Mouse (Mus musculus): ENCODE data around the gene Rock2.

Gene Rock2

DNA sequence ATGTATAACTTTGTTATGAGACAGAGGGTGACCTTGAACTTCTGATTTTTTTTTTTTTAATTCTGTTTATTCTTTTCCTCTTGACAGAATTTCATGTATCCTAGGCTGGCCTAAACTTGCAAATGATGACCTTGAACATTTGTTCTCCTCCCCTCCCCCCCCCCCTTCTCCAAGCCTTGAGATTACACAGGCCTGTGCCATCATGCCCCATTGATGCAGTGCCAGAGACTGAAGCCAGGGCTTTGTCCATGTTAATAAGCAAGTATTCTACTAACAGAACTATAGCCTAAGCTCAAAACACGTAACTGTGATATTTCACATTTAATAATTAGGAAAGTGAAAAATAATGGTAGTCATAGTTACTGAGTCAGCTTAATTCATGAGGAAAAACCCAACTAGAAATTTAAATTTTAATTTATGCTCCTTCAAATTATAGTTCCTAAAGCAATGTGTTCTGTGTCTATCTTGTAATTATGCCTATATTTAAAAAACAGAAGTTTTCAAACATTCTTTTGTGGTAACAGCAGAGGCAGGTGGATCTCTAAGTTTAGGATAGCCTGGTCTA lies 12.7 kb downstream of the Rock2 start:
- no peak for TF ChIP-seq GATA4 (IDR thresholded peaks at IDR 0.05; ENCODE audit: insufficient replicate concordance, low read length)

DNA sequence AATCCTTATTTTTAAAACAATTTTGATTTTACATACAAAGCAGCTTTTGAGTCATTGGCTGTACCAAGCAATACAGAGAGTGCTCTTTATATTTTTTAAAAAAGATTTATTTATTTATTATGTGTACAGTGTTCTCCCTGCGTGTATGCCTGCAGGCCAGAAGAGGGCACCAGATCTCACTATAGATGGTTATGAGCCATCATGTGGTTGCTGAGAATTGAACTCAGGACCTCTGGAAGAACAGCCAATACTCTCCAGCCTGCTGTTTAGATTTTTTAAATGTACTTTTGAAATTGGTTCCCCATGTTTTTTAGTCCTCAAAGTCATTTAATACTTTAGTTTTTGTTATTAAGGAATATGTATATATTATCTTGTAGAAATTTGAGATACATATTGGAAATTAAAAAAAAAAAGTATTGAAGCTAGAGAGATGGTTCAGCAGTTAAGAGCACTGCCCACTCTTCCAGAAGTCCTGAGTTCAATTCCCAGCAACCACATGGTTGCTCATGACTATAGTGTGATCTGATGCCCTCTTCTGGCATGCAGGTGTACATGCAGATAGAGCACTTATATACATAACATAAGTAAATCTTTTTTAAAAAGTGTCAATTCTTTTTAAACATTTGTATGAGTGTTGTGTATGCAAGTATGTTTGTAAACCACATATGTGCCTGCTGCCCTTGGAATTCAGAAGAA lies 13.4 kb downstream of the Rock2 start:
- no peak for TF ChIP-seq GATA4 (IDR thresholded peaks at IDR 0.05; ENCODE audit: insufficient replicate concordance, low read length)

DNA sequence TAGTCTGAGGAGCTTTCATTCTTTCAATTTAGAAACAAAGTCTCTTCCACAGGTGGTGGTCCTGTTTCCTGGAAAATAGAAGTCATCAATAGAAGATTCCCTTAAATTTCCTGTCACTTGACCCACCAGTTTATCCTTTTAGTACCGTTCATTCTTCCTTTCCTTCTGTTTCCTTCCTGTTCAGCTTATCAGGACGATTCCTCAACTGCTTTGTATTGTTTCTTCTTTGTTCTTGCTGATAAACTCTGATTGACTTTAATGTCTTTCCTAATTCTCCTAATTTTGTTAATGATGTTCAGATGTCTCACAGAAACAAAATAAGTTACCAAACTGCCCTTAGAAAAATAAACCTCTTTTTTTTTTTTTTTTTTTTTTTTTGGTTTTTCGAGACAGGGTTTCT lies 16.8 kb downstream of the Rock2 start:
- no peak for TF ChIP-seq GATA4 (IDR thresholded peaks at IDR 0.05; ENCODE audit: insufficient replicate concordance, low read length)

DNA sequence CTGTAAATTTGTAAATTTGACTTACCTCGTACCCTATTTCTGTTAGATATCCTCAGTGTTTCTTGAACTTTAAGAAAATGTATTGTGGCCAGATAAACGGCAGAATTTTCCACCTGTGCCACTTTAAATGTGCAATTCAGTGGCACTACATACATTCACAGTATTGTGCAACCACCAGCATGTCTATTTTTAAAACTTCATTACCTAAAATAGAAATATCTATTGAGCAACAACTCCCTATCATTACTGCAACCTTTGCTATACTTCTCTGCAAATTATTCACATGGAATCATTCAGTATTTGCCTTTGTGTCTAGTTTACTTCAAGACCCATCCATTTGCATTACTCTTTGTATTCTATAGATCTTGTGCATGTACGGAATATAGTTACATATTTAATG lies 17.9 kb downstream of the Rock2 start:
- no peak for TF ChIP-seq GATA4 (IDR thresholded peaks at IDR 0.05; ENCODE audit: insufficient replicate concordance, low read length)

DNA sequence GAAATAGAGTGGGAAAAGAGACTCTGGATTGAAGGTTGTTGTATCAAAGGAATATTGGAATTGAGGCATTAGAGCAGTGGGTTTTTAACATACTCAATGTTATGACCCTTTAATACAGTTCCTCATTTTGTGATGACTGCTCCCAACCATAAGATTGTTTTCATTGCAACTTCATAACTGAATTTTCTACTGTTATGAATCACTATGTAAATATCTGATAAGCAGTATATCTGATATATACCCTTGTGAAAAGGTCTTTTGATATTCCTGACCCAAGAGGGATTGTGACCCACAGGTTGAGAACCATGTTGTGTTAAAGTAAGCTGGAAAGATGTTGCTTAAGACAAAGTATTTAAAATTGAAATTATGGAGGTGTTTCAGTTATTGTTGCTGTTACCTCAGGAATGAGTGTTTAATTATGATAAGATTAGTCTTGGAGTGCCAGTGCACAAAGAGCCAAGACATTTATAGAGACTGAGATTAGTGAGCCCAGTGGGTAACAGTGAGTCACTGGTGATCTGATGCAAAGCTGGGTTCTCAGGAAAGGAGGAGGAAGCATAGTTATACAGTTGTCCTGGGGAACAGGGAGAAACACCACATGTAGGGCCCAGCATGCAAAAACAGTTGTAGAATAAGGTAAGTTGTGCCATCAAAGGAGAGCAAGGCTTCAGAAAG lies 25.6 kb downstream of the Rock2 start:
- TF ChIP-seq GATA4 (IDR thresholded peaks at IDR 0.05; ENCODE audit: insufficient replicate concordance, low read length): no peak

DNA sequence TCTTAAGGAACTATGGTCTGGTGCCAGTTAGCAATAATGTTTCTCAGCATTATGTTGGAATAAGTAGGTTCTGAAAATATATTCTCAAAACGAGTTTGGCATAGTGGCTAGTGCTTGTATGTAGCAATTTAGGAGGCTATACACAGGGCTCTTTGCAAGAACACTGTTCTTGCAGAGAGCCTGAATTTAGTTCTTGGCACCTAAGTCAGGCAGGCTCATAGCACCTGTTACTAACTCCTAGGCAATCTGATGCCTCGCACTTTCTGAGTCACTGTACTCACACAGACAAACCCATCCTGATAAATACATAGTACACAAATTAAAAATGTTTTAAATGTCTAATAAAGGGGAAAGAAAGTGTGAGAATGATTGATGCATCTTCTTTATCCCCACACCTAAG lies 33.2 kb downstream of the Rock2 start:
- TF ChIP-seq GATA4 (IDR thresholded peaks at IDR 0.05; ENCODE audit: insufficient replicate concordance, low read length): no peak

DNA sequence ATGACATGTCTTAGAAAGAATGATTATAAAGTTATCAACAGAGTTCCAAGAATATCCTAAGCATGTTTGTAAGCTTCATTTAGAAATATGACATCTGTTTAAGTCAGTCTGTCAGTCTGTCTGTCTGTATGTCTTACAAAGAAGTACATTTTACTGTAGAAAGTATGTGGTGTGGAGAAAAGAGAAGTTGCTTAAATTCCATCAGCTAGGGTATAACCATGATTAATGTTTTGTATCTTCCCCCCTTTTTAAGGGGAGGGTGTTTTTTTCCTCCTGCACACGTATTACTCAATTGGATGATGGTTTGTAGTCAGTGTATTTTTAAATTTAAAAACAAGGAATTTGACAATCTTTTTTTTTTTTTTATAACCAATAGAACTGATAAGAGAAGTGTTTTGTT lies 39.7 kb downstream of the Rock2 start:
- no peak for TF ChIP-seq GATA4 (IDR thresholded peaks at IDR 0.05; ENCODE audit: insufficient replicate concordance, low read length)

DNA sequence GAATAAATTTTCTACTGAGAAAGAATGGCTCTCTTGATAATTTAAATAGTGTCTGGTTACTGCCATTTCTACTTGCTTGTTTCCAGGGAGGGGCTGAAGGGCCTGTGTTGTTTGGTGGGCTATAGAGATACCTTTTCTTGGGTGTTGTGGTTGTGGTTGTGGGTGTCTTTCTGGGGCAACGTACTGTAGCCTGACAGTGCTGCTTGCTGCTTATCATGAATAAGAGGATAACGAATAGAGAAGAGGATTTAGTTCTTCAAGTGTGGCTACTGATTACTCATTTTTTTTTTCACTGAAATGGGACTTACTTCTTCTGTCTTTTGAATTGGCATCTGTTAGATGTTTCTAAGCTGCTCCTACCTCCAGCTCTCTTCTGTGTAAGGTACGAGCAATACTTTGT lies 47.3 kb downstream of the Rock2 start:
- no peak for TF ChIP-seq GATA4 (IDR thresholded peaks at IDR 0.05; ENCODE audit: insufficient replicate concordance, low read length)

DNA sequence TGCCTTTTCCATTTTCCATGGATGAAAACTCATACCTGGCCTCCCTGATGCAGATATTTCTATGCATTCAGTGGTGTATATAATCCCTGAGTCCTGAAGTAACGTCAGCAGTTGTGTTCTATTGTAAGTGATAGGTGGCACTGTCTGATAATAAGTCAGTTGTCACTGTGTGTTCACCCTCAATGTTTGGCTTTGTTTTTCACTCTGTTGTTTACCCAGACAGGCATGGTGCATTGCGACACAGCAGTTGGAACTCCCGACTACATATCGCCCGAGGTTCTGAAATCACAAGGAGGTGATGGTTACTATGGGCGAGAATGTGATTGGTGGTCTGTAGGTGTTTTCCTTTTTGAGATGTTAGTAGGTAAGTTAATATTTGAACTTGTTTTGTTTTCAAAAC lies 53.5 kb downstream of the Rock2 start:
- no peak for TF ChIP-seq GATA4 (IDR thresholded peaks at IDR 0.05; ENCODE audit: insufficient replicate concordance, low read length)

DNA sequence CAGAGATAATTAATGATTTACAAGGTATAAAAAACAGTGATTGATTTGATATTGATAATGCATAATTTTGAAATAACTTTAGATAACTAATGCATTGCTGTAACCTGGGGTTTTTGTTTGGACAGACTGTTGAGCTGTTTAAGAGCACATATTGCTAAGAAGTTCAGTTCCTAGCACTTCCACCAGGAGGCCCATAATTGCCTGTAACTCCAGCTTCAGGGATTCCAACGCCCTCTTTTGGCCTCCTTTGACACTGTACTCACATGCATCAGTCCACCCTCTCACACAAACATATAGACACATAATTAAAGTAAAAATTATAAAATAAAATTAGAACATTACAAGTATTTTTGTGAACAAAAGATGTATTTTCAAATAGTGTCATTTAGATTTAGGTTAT lies 64.2 kb downstream of the Rock2 start:
- no peak for TF ChIP-seq GATA4 (IDR thresholded peaks at IDR 0.05; ENCODE audit: insufficient replicate concordance, low read length)

DNA sequence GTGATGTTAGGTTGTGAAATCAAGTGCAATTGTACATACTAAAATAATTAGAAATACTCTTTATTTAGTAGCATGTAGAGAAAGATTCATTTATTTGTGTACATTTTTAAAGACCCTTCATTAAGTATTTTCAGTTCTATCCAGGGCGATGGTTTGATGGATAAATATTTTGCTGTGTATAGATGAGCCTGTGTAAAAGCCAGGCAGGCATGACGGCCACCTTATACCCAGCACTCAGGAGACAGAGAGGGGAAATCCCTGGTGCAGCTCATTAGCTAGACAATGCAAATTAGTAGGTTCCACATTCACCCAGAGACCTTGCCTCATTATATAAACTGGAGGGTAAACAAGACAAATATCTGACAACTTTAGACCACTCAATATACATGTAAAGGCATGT lies 68.7 kb downstream of the Rock2 start:
- TF ChIP-seq GATA4 (IDR thresholded peaks at IDR 0.05; ENCODE audit: insufficient replicate concordance, low read length): no peak

DNA sequence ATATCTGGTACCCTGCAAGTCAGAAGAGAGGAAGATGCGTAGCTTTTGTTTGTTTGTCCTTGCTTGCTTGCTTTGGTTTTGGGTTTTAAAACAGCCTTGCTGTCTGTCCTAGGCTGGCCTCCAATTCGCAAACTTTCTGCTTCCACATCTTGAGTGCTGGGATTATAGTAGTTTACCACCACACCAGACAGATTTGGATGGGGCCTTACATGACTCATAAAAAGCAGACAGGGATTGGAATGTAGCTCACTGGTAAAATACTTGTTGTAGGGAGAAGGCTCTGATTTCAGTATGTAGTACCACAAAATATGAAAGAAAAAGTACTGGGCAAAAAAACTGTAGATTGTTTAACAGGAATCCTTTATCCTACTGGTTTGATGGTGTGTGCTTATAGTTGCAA lies 72.1 kb downstream of the Rock2 start:
- TF ChIP-seq GATA4 (IDR thresholded peaks at IDR 0.05; ENCODE audit: insufficient replicate concordance, low read length): no peak

DNA sequence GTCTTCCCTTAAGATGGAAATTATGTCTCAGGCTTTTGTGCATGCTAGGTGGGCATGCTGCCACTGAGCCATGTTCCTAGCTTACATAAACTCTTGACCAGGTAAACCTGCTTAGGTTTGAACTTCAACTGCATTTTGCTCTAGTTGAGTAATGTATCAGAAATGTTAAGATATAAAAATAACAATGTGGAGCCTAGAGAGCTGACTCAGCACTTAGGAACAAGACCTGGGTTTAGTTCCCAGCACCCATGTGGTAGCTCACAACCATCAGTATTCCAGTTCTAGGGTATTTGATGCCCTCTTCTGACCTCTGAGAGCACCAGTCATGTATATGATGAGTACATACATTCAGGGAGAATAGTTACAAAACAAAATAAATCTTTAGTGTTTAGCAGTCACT lies 82.4 kb downstream of the Rock2 start:
- no peak for TF ChIP-seq GATA4 (IDR thresholded peaks at IDR 0.05; ENCODE audit: insufficient replicate concordance, low read length)

DNA sequence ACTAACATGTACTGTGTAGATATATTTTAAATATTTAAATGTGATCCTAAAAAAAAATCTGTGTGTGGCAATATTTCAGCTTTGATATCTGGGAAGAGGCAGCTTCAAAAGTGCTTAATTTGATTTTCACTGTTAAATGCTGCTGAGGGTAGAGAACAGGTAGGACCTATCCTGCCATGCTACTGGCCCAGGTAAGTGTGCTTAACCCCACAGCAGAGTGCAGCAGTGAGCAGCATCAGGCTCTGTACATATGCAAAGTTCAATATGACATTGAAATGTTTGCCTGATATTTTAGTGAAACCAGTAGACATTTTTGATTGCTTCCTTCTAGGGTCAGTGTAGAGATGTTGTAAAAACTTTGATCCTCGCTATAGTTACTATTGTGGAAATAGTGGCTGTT lies 91.1 kb downstream of the Rock2 start:
- no peak for TF ChIP-seq GATA4 (IDR thresholded peaks at IDR 0.05; ENCODE audit: insufficient replicate concordance, low read length)

DNA sequence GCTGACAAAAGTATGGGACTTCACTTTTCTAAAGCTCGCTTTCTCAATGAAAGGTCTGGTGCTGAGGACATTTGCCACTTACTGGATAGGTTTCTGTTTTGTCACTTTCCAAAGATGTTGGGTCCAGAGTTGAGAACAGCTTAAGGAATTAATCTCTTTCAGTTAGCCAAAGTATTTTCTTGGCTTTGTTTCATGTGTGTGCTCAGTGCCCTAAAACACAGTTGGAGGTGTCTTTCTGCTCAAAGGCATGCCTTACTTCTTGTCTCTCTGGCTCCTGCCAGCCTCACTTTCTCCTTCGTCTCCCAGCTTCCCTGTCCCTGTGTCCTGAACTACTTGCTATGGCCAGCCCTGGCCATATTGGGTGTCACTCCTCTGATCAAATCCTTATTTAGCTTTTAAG lies 96.7 kb downstream of the Rock2 start:
- no peak for TF ChIP-seq GATA4 (IDR thresholded peaks at IDR 0.05; ENCODE audit: insufficient replicate concordance, low read length)

DNA sequence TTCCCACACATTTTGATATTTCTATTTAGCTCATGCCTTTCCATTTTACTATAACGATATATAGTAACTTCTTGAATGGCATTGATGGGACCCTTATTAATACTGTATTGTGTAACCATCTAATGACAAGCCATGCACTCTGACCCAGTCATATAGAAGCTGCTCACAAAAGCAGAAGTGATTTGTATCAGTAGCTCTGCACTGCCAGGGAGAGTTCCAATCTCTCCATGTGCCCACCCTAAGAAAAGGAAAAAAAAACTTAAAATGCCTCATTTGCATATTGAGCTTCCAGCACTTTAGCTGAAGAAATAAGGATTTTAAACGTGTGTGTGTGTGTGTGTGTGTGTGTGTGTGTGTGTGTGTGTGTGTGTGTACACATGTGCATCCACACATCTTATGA lies 97.7 kb downstream of the Rock2 start:
- TF ChIP-seq GATA4 (IDR thresholded peaks at IDR 0.05; ENCODE audit: insufficient replicate concordance, low read length): no peak

DNA sequence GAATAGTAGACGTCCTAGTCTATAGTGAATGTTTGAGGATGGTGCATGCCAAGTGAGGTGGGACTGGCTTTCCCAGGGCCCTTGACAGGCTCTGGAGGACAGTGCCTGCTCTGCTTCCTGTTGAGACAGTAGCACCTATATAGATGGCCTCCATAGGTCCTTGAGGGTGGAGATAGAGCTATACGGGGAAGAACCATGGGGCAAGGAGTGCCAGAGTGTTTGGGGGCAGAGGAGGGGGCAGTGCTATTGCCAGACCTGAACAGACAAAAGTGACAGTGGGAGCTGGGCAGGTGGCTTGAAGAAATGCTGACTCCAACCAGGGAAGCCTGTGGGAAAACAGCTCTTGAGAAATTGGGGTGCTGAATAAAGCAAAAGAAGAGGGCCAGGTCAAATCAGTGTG lies 99.6 kb downstream of the Rock2 start:
- TF ChIP-seq GATA4 (IDR thresholded peaks at IDR 0.05; ENCODE audit: insufficient replicate concordance, low read length): no peak

Data from liver, adult (tissue).